Mouse (Mus musculus): ENCODE data around the gene Mrpl24.
A peak's percentile ranks its signal among the peaks of the same experiment; 100 is the strongest.

Gene Mrpl24

DNA sequence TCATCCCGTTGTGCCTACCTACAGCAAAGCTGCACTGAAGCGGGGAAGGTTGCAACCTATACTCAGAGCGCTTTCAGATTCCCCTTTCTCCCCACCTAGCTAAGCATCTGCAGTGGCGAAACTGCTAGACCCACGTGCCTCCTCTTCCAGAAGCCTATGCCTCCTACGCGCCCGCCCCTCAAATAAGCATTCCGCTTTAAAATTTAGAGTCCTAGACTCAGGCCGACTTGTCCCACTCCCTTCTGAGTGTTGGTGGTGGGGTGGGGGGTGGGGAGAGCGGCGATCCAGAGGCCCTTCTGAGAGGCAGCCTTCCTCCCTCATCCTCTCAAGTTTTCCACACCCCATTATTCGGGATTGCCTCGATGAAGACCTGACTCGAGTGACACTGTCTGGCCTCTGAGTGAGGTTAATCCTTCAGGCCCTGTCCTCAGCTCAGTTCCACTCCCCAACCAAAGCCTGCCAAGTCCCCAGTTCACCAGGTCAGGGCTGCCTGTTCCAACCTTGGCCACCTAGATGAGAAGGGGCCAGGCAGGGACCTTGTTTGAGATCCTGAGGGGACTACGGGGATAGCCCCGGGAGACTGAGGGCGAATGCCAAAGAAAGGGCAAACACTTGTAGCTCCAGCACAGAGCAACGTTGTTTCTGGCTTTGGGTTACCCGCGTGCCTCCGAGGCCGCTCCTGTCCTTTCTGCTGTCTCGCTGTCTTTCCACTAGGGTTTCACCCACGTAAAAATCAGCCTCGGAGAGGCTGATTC, 27.9 kb downstream of the Mrpl24 start:
- no peak for DNase-seq (ENCODE audit: low spot score in 2 of 2)

- DNase-seq (ENCODE audit: low spot score in 2 of 2), result no peak
These were observed 28.5 kb downstream of the Mrpl24 start for GRCm38 (mm10) chr3:87947811-87948199.

GRCm38 (mm10) chr3:87948378-87949265, 29.3 kb downstream of the Mrpl24 start, which contains the start of gene Crabp2:
Gene Crabp2, plus strand, starts transcription at chr3:87948666.
- DNase-seq (ENCODE audit: low spot score in 2 of 2), result no peak

DNA sequence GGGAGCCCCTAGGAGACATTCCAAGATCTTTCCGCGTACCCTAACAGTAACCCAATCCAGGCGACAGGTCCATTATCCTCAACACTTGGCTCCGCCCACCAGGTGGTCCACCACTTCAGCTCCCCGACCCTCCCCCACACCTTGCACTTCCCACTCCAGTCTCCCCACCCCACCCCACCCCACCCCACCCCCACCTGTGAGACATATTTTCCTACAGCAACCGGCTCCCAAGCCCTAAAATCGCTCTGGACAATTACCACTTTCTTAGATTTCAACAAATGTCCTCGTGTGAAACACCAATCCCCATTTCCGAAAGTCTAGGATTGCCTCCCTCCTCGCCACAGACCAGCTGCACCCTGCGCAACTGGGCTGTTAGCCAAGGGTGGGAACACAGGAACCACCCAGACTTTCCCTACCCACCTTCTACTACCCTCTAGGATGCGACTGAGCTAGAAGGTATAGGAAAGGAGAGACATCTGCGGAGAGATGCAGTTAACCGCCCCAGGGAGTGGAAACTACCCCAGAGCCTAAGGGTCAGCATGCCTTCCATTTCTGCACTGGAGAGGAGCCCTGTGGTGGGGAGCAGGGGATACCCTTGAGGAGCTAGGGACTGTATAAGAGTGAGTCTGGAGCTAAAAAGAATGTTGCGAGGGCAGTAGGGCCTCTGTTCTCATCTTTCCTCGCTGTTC, 30.1 kb downstream of the Mrpl24 start:
- no peak for DNase-seq (ENCODE audit: low spot score in 2 of 2)

GRCm38 (mm10) chr3:87949955-87950515, 30.7 kb downstream of the Mrpl24 start:
- DNase-seq (ENCODE audit: low spot score in 2 of 2), result no peak

DNA sequence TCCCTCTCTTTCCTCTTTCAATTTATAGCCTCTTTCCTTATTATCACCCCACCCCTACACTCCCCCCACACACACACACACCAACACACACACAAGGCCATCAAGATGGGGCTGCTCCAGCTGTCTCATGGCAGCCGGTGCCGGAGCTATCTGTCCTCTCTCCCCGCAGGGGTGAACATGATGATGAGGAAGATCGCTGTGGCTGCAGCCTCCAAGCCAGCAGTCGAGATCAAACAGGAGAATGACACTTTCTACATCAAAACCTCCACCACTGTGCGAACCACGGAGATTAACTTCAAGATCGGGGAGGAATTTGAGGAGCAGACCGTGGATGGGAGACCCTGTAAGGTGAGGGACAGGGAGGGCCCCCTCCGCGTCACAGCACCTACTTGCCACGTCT, 32.6 kb downstream of the Mrpl24 start:
- DNase-seq (ENCODE audit: low spot score in 2 of 2), result no peak

- DNase-seq (ENCODE audit: low spot score in 2 of 2), result no peak
These were observed 33.1 kb downstream of the Mrpl24 start for GRCm38 (mm10) chr3:87952440-87952839.

- no peak for DNase-seq (ENCODE audit: low spot score in 2 of 2)
These were observed 38.8 kb downstream of the Mrpl24 start for GRCm38 (mm10) chr3:87958056-87958455.

DNA sequence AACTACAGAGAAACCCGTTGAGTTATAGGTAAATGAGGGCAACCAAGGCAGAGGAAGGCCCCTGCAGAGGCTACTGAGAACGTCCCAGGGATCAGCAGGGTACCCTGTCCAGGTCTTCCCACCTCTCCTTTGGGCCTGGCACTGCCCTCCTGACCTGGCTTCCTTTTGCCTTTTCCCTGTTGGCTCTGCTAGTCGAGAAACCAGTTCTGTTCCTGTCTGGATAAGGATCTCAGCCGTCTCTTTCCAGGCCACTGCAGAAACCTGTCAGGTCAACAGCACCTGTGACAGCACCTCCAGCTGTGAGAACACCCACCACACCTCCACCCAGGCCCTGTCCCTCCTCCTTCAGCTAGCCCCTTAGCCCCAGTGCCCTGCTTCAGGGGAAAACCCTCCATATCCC, 39.2 kb downstream of the Mrpl24 start:
- DNase-seq (ENCODE audit: low spot score in 2 of 2), result no peak

GRCm38 (mm10) chr3:87958967-87959366, 39.7 kb downstream of the Mrpl24 start:
- no peak for DNase-seq (ENCODE audit: low spot score in 2 of 2)

DNA sequence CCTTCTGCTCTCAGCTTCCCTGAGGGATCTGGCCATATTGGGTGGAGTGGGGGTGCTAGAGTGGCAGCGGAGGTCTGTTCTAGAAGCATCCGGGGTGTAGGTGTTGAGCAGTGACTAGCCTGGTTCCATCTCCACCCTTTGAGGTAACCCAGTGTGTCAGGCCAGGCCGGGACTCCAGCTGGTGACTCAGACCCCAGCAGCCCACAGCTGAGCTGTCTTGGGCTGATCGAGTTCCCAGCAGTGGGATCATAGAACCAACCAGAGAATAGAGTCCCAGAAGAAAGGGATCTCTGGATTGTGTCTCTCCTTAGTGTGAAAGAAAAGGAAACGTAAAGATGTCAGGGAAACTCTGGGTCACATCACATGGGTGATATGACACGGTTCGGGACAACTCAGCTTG, 40.1 kb downstream of the Mrpl24 start:
- DNase-seq (ENCODE audit: low spot score in 2 of 2), result no peak

DNA sequence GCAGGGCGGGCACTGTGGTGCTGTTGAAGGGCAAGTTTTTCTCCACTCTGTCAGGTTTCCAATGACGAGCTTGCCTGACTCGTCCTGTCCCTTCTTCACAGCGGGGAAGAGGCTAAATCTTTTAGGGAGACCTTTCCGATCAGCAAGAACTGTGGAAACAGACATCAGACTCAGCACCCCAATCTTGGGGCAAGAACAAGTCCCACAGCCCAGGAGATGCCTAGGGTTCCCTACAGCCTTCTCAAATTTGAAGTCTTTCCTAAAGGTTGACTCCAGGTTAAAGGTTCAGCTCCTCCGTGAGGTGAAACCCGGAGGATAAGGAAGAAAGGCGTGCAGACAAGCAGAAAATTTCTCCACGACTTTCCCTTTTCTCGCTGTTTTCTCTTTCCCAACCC, 40.9 kb downstream of the Mrpl24 start:
- DNase-seq (ENCODE audit: low spot score in 2 of 2), result no peak

- DNase-seq (ENCODE audit: low spot score in 2 of 2), result peak; percentile 75
These were observed 41.4 kb downstream of the Mrpl24 start for GRCm38 (mm10) chr3:87960586-87961191.

GRCm38 (mm10) chr3:87970184-87970938, 51.1 kb downstream of the Mrpl24 start:
- peak; percentile 62 to 68 for DNase-seq (ENCODE audit: low spot score in 2 of 2)

DNA sequence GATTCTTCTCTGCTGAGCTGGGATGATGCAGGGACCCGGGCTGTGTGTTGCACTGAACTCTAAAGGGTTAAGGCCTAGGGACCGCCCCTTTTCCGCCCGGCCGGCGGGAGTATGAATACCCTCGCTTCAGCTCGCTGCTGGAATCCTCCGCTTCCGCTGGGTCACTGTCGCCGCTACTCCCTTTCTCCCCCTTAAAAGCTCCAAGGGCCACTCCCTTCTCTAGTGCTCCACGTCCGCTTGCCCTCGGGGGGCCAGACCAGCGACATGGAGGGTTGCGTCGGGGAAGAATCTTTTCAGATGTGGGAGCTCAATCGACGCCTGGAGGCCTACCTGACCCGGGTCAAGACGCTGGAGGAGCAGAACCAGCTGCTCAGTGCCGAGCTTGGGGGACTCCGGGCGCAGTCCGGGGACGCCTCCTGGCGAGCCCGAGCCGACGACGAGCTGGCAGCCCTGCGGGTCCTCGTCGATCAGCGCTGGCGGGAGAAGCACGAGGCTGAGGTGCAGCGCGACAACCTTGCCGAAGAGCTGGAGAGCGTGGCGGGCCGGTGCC, 51.7 kb downstream of the Mrpl24 start, which contains the start of gene Nes:
Gene Nes (plus strand): TSS at position 140 of the 550 bp plus-strand sequence.
- no peak for DNase-seq (ENCODE audit: low spot score in 2 of 2)

- DNase-seq (ENCODE audit: low spot score in 2 of 2), result no peak
These were observed 52.3 kb downstream of the Mrpl24 start for GRCm38 (mm10) chr3:87971489-87972202.

DNA sequence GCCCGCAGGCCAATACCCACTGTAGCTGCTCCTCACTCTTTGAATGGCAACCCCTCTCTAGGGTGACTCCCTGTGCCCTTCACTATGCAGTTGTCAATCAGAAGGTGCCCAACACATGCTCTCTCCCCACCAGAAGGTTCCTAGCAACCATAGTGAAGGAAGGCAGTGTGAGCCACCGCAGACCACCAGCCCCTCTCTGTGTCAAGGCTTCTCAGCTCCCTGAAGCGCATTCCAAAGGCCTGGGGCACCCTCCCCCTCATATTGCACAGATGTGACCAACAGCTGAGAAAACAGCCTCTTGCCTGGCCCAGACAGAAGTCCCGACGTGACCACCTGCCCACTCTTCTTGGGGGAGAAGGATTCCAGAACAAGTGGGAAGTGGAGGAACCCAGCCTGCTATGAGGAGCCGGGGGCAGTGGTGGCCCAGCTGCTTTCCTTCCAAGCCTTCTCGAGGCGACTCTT, 52.9 kb downstream of the Mrpl24 start:
- DNase-seq (ENCODE audit: low spot score in 2 of 2), result no peak

DNA sequence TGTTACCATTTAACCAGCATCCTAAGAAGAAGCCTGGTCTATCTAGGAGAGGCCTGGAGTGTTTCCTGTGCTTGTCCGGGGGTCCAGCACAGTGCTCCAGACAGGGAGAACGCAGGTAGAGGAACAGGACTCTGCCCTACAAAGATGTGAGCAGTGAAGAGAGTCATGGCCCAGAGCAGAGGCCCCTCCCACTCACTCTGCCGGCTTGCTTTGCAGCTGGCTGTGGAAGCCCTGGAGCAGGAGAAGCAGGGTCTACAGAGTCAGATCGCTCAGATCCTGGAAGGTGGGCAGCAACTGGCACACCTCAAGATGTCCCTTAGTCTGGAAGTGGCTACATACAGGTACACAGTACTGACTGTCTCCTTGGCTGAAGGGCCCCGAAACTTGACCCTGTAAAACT, 53.5 kb downstream of the Mrpl24 start:
- no peak for DNase-seq (ENCODE audit: low spot score in 2 of 2)
